Mouse (Mus musculus): Measurements from ENCODE around the gene Pakap. TPM values are rescaled to one million over a fixed set of nuclear protein-coding genes. Genes with fewer than 3 reads are reported as not detected.

The Pakap gene
- polyA plus RNA-seq, 1 experiment from 2014 or later = 1.6 TPM

GRCm38 (mm10) chr4:57732351-57732750 is 164.4 kb downstream of the Pakap start:
- in situ Hi-C loops (cut with MboI; ENCODE audit: low pct_unique_long_range_greater_than_20kb) = no loop called here
- no peak for TF ChIP-seq CTCF (IDR thresholded peaks at IDR 0.05)
- ATAC-seq (no peak), DNase-seq (ENCODE audit: low read depth, low spot score) (no peak)
- CTCF ChIA-PET = interaction anchor here (1.1 kb wide), 1 partner anchor 23 kb away, joined by 3 read pairs; no protein-coding TSS in a partner anchor
- H3K27me3 ChIP-seq = no peaks in the 10 kb centered on the region
- POLR2A ChIA-PET = no interaction called here

DNA sequence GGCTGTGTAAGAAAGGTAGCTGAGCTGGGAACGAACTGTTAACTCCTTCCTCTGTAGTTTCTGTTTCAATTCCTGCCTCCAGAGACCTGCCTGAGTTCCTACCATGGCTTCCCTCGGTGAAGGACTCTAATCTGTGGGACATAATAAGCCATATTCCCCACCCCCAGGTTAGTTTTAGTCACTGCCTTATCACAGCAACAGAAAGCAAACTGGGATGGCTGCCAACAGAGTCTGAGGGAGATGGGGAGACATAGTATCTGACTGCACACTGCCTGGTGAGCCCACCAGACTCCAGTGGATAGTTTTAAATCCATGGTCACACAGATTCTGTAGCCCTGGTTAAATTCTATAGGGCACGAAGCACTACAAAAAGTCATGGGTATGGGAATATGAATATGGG is 165.5 kb downstream of the Pakap start:
- in situ Hi-C loops (cut with MboI; ENCODE audit: low pct_unique_long_range_greater_than_20kb) = no loop called here
- TF ChIP-seq CTCF (IDR thresholded peaks at IDR 0.05) = no peak
- no peaks in the 10 kb centered on the region for H3K27me3 ChIP-seq
- no peak for ATAC-seq
- ChIA-PET POLR2A (no interaction called here), CTCF (no interaction called here)
- no peak for DNase-seq (ENCODE audit: low read depth, low spot score)

- POLR2A ChIA-PET = no interaction called here
- TF ChIP-seq CTCF (IDR thresholded peaks at IDR 0.05) = no peak
- ATAC-seq (peak; percentile 89), DNase-seq (ENCODE audit: low read depth, low spot score) (peak; percentile 93)
- in situ Hi-C loops (cut with MboI; ENCODE audit: low pct_unique_long_range_greater_than_20kb) = loop anchor here (5.0 kb wide), 1 partner anchor 42 kb away; no protein-coding TSS in a partner anchor
- CTCF ChIA-PET = no interaction called here
- no peaks in the 10 kb centered on the region for H3K27me3 ChIP-seq
Observed at GRCm38 (mm10) chr4:57735426-57735825, 167.4 kb downstream of the Pakap start.

- H3K27me3 ChIP-seq = no peaks in the 10 kb centered on the region
- no peak for DNase-seq (ENCODE audit: low read depth, low spot score)
- no peak for ATAC-seq
- ChIA-PET CTCF (interaction anchor here (0.9 to 1.4 kb wide), 3 partner anchors 8 to 19 kb away, joined by 3 to 4 read pairs (median 4); no protein-coding TSS in a partner anchor), POLR2A (interaction anchor here (0.6 kb wide), 1 partner anchor 15 kb away, joined by 3 read pairs; no protein-coding TSS in a partner anchor)
- in situ Hi-C loops (cut with MboI; ENCODE audit: low pct_unique_long_range_greater_than_20kb) = loop anchor here (5.0 kb wide), 1 partner anchor 38 kb away; no protein-coding TSS in a partner anchor
- no peak for TF ChIP-seq CTCF (IDR thresholded peaks at IDR 0.05)
Observed at GRCm38 (mm10) chr4:57738856-57739552, 171.0 kb downstream of the Pakap start.

DNA sequence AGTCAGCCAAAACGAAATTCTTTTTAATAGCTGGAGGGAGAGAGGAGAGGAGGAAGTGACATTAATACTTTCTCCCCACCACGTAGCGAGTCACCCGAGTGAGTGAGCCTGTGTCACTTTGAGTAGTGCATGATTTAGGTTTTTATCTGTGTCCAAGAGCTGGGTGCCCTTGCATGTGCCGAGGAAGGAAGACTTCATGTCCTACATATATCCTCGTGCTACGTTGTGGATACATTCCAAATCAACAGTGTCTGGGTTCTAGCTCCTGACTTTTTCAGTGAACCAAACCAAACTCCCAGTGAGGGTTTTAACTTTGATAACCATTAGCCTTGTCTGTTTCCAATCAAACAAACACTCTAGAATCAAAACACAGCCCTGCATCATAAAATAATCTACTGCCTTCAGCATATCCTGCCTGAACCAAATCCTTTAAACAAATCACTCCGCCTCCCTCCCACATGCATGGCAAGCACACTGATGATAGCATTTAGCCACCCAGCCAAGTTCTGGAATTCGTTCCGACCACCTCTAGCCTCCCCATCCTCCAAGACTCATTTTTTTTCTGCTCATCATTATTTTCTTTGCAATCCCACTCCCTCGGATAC is 175.4 kb downstream of the Pakap start:
- DNase-seq (ENCODE audit: low read depth, low spot score) = no peak

GRCm38 (mm10) chr4:57750651-57751050 is 182.7 kb downstream of the Pakap start:
- ATAC-seq = no peak
- ChIA-PET POLR2A (no interaction called here), CTCF (no interaction called here)

More for the DNA sequence above, 175.4 kb downstream of the Pakap start:
- ChIA-PET CTCF (no interaction called here), POLR2A (no interaction called here)
- no peaks in the 10 kb centered on the region for H3K27me3 ChIP-seq
- ATAC-seq = no peak
- in situ Hi-C loops (cut with MboI; ENCODE audit: low pct_unique_long_range_greater_than_20kb) = no loop called here
- no peak for TF ChIP-seq CTCF (IDR thresholded peaks at IDR 0.05)

GRCm38 (mm10) chr4:57751054-57751453 is 183.1 kb downstream of the Pakap start:
- TF ChIP-seq CTCF (IDR thresholded peaks at IDR 0.05) = no peak
- in situ Hi-C loops (cut with MboI; ENCODE audit: low pct_unique_long_range_greater_than_20kb) = no loop called here
- no peaks in the 10 kb centered on the region for H3K27me3 ChIP-seq
- DNase-seq (ENCODE audit: low read depth, low spot score) = no peak
- ChIA-PET CTCF (no interaction called here), POLR2A (no interaction called here)
- ATAC-seq = no peak

More at GRCm38 (mm10) chr4:57750651-57751050, 182.7 kb downstream of the Pakap start:
- in situ Hi-C loops (cut with MboI; ENCODE audit: low pct_unique_long_range_greater_than_20kb) = no loop called here
- TF ChIP-seq CTCF (IDR thresholded peaks at IDR 0.05) = no peak
- no peaks in the 10 kb centered on the region for H3K27me3 ChIP-seq
- no peak for DNase-seq (ENCODE audit: low read depth, low spot score)

DNA sequence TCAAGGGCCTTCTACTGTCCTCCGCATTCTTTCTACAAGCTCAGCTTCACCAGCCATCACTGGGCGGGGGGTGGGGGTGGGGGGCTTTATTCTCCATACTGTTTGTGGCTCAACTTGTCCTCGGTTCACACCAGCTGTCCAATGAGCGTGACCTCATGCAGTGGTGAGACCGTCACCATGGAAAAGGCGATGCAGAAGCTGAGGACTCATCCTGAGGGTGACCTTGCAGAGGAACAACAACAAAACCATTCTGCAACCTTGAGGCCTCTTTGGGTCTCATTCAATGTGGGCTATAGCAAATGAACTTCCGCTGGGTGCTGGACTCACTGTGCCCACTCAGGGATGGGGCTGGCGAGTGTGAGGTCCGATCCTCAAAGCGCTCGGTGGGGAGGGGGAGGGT is 183.6 kb downstream of the Pakap start:
- CTCF ChIA-PET = no interaction called here
- POLR2A ChIA-PET = no interaction called here
- ATAC-seq = no peak

DNA sequence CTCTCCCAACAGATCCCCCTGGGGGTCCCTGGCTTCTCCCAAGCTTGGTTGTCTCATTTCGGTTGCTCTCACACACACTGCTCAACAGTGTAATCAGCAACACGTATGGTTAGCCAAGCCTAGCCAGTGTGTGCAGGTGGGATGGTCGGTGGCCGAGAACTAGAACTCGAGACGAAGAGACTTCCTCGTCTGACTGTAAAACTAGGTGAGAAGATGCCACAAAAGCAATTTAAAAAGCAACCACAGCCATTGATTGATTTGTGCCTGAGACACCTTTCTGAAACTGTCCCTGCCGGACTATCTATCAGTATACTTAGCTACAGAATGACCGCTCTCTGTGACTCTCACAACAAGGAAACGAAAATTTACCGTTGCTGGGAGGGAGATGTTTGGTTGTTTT is 187.1 kb downstream of the Pakap start:
- TF ChIP-seq CTCF (IDR thresholded peaks at IDR 0.05) = no peak
- CTCF ChIA-PET = interaction anchor here (1.5 to 1.7 kb wide), 2 partner anchors 16 to 23 kb away, joined by 3 to 4 read pairs; no protein-coding TSS in a partner anchor
- H3K27me3 ChIP-seq = no peaks in the 10 kb centered on the region
- POLR2A ChIA-PET = interaction anchor here (1.1 kb wide), 1 partner anchor 92 kb away, joined by 3 read pairs; no protein-coding TSS in a partner anchor
- no peak for ATAC-seq
- no peak for DNase-seq (ENCODE audit: low read depth, low spot score)
- in situ Hi-C loops (cut with MboI; ENCODE audit: low pct_unique_long_range_greater_than_20kb) = no loop called here

More for the DNA sequence above, 183.6 kb downstream of the Pakap start:
- no peak for DNase-seq (ENCODE audit: low read depth, low spot score)
- no peaks in the 10 kb centered on the region for H3K27me3 ChIP-seq
- TF ChIP-seq CTCF (IDR thresholded peaks at IDR 0.05) = no peak
- in situ Hi-C loops (cut with MboI; ENCODE audit: low pct_unique_long_range_greater_than_20kb) = no loop called here

DNA sequence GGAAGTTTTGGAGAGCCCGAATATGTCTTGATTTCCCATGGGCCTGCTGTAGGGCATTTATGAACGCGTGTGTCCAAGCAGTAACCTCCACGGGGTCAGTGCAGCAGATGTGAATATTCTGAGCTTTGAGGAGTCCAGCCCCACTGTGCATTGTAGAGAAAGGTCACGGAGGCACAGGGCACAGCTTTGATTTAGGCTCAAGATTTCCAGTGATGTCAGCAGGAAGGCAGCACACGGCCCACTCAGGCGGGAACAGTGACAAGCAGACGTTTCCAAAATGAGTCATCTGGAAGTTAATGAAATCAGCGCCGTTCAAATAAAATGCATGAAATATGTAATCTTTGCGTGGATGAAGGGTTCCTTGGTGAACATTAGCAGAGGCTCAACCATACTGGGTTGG is 190.0 kb downstream of the Pakap start:
- POLR2A ChIA-PET = interaction anchor here (0.9 kb wide), 1 partner anchor 106 kb away, joined by 3 read pairs; no protein-coding TSS in a partner anchor
- TF ChIP-seq CTCF (IDR thresholded peaks at IDR 0.05) = no peak
- no peak for DNase-seq (ENCODE audit: low read depth, low spot score)

DNA sequence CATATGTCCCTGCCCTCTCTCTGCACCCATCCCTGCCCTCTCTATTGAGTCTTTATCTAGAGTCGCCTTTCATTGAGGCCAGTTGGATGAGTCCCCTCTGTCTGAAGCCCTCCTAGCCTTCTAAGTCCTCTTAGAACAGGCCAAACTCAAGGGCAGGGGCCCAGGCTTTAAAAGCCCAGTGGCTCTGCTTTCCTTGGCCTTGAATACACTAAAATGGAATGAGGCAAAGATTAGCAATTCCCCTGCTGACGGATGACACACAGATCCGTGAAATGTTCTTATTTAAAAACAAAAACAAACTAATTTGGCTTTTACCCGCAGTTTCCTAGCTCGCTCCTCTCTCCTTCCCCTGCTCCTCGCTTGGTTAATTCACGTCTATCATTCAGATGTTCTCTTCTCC is 194.4 kb downstream of the Pakap start:
- DNase-seq (ENCODE audit: low read depth, low spot score) (no peak), ATAC-seq (no peak)
- ChIA-PET POLR2A (no interaction called here), CTCF (no interaction called here)
- in situ Hi-C loops (cut with MboI; ENCODE audit: low pct_unique_long_range_greater_than_20kb) = no loop called here
- H3K27me3 ChIP-seq = no peaks in the 10 kb centered on the region
- no peak for TF ChIP-seq CTCF (IDR thresholded peaks at IDR 0.05)

More for the DNA sequence above, 190.0 kb downstream of the Pakap start:
- H3K27me3 ChIP-seq = no peaks in the 10 kb centered on the region
- peak; percentile 54 for ATAC-seq
- CTCF ChIA-PET = interaction anchor here (1.0 to 1.7 kb wide), 2 partner anchors 19 to 87 kb away, joined by 3 read pairs; no protein-coding TSS in a partner anchor
- in situ Hi-C loops (cut with MboI; ENCODE audit: low pct_unique_long_range_greater_than_20kb) = no loop called here
